In genomic region chr6:136455696-136456095, GRCm38 (mm10) we compare ENCODE assay signal across 21 mouse cellular contexts. TPM values are rescaled to one million over a fixed set of nuclear protein-coding genes. Genes with fewer than 3 reads are reported as not detected.
DNase-seq lines count a peak whose midpoint lies in the region; ATAC-seq and TF ChIP-seq lines count a peak whose summit lies in the region.
"Had no signal": no experiment of that assay in that cellular context is flagged by ENCODE, and none has a peak within 500 bp of the region (broad histone marks: within the 10 kb centered on the region; RNA-seq: fewer than 3 reads in every experiment).

No protein-coding gene starts in this region.

- no peak for ATAC-seq in kidney, embryonic 14.5 days (ENCODE audit: low FRiP score, low TSS enrichment)
- no peak for ATAC-seq in hindbrain, embryonic 12.5 days (ENCODE audit: low FRiP score)
- ATAC-seq: CD4-positive, CD25-positive, alpha-beta regulatory T cell, adult 4 months; forebrain, embryonic 15.5 days had no signal

- H3K4me1 ChIP-seq in kidney, adult 2 months (ENCODE audit: control insufficient read depth, insufficient read depth, low read length), result no peaks in the 10 kb centered on the region
- no peaks in the 10 kb centered on the region for H3K4me1 ChIP-seq in kidney, embryonic 14.5 days (ENCODE audit: control insufficient read depth, insufficient read depth, low read length)
- no peaks in the 10 kb centered on the region for H3K4me1 ChIP-seq in hindbrain, embryonic 12.5 days
- H3K4me1 ChIP-seq: forebrain, embryonic 15.5 days; heart, embryonic 15.5 days; hindbrain, embryonic 10.5 days; limb, embryonic 12.5 days had no signal

- no peaks in the 10 kb centered on the region for H3K27me3 ChIP-seq in kidney, adult 2 months (replicated peaks; ENCODE audit: control insufficient read depth, insufficient read depth, low read length)
- no peaks in the 10 kb centered on the region for H3K27me3 ChIP-seq in kidney, embryonic 14.5 days (ENCODE audit: control insufficient read depth, insufficient read depth, low read length)
- H3K27me3 ChIP-seq in hindbrain, embryonic 12.5 days, result no peaks in the 10 kb centered on the region
- H3K27me3 ChIP-seq: forebrain, embryonic 15.5 days; heart, embryonic 15.5 days; limb, embryonic 12.5 days had no signal

- no peak for TF ChIP-seq CTCF in kidney, adult 2 months (conservative IDR thresholded peaks at IDR 0.05; ENCODE audit: insufficient read depth, insufficient read length, low read depth, low read length)

- peak overlapping the region; percentile 47; the same call in 1 of the 2 replicates for H3K27ac ChIP-seq in kidney, adult 2 months (ENCODE audit: insufficient read depth, low read depth, low read length)
- no peak overlapping the region for H3K27ac ChIP-seq in kidney, embryonic 14.5 days (ENCODE audit: low read depth, low read length)
- H3K27ac ChIP-seq in hindbrain, embryonic 12.5 days, result no peak overlapping the region
- H3K27ac ChIP-seq: forebrain, embryonic 15.5 days; heart, embryonic 15.5 days; hindbrain, embryonic 10.5 days; limb, embryonic 12.5 days had no signal

- no peak overlapping the region for H3K4me2 ChIP-seq in kidney, embryonic 14.5 days (replicated peaks; ENCODE audit: low read depth, low read length)
- no peak overlapping the region for H3K4me2 ChIP-seq in hindbrain, embryonic 12.5 days (replicated peaks)
- H3K4me2 ChIP-seq: forebrain, embryonic 15.5 days; heart, embryonic 15.5 days; limb, embryonic 12.5 days had no signal

- peak; percentile 78 for DNase-seq in kidney, adult 2 months
- peak; percentile 35 for DNase-seq in adipocyte (ENCODE audit: low spot score)
- DNase-seq in kidney, postnatal 14 days, result peak; percentile 74
- DNase-seq in lung, postnatal 36 days, result peak; percentile 61
- DNase-seq in embryo, embryonic 11 days, result no peak
- DNase-seq: adrenal gland, adult 8-10 months; cerebellum, adult 18-20 months; right cerebral cortex, adult 18-20 months; spleen, adult 18-20 months had no signal

- 29% methylated on average over 3 of the region's 3 CpGs for WGBS in kidney, adult 2 months
- 68% methylated on average over 3 of the region's 3 CpGs for WGBS in kidney, embryonic 14.5 days
- 80% methylated on average over 3 of the region's 3 CpGs for WGBS in hindbrain, embryonic 12.5 days

- no peak overlapping the region for H3K4me3 ChIP-seq in kidney, adult 2 months (ENCODE audit: insufficient read depth, low read depth, low read length)
- no peak overlapping the region for H3K4me3 ChIP-seq in kidney, embryonic 14.5 days (ENCODE audit: low read length)
- no peak overlapping the region for H3K4me3 ChIP-seq in hindbrain, embryonic 12.5 days
- H3K4me3 ChIP-seq: erythroblast, embryonic 14.5 days; forebrain, embryonic 15.5 days; heart, embryonic 15.5 days; hindbrain, embryonic 10.5 days; limb, embryonic 12.5 days had no signal

- H3K9me3 ChIP-seq in kidney, embryonic 14.5 days (ENCODE audit: control insufficient read depth, low read length), result no peaks in the 10 kb centered on the region
- H3K9me3 ChIP-seq in hindbrain, embryonic 12.5 days (replicated peaks), result no peaks in the 10 kb centered on the region
- H3K9me3 ChIP-seq: forebrain, embryonic 15.5 days; heart, embryonic 15.5 days; hindbrain, embryonic 10.5 days had no signal

- no peak overlapping the region for H3K9ac ChIP-seq in kidney, embryonic 14.5 days (ENCODE audit: low read depth, low read length)
- no peak overlapping the region for H3K9ac ChIP-seq in hindbrain, embryonic 12.5 days
- H3K9ac ChIP-seq: forebrain, embryonic 15.5 days; heart, embryonic 15.5 days; limb, embryonic 12.5 days had no signal

- TF ChIP-seq POLR2A in kidney, adult 2 months (IDR thresholded peaks at IDR 0.05; ENCODE audit: low read depth, low read length), result no peak

- H3K36me3 ChIP-seq in kidney, adult 2 months (ENCODE audit: control insufficient read depth, insufficient read depth, low read length), result no peaks in the 10 kb centered on the region
- no peaks in the 10 kb centered on the region for H3K36me3 ChIP-seq in kidney, embryonic 14.5 days (ENCODE audit: control insufficient read depth, insufficient read depth, low read length)
- H3K36me3 ChIP-seq in hindbrain, embryonic 12.5 days, result no peaks in the 10 kb centered on the region
- H3K36me3 ChIP-seq: forebrain, embryonic 15.5 days; G1E; heart, embryonic 15.5 days; hindbrain, embryonic 10.5 days; limb, embryonic 12.5 days had no signal

RNA-seq across cellular contexts. Expression of gene E330021D16Rik, which starts 40.3 kb away (rescaled TPM):
- 0.90 and 1.3 TPM in 2 replicates for polyA plus RNA-seq in kidney, adult 2 months (2012; rRNA removed)
- 0.24 and 0.92 TPM in 2 replicates for polyA plus RNA-seq in kidney, embryonic 14.5 days (2014; fragmentation: Nextera tagmentation; extraction: Ambion mirVana)
- polyA plus RNA-seq in hindbrain, embryonic 12.5 days (2016; fragmentation: Nextera tagmentation; extraction: Ambion mirVana), result not detected in 2 replicates
- polyA plus RNA-seq: erythroblast, embryonic 14.5 days; forebrain, embryonic 15.5 days; G1E; gonadal fat pad, adult 2 months; heart, embryonic 15.5 days; hindbrain, embryonic 10.5 days; intestine, embryonic 14.5 days; limb, embryonic 12.5 days; midbrain, postnatal 0 days had no signal

RNA-seq across cellular contexts. Expression of gene Atf7ip, which starts 50.3 kb away (rescaled TPM):
- 13.4 and 13.9 TPM in 2 replicates for polyA plus RNA-seq in kidney, adult 2 months (2012; rRNA removed)
- polyA plus RNA-seq in kidney, embryonic 14.5 days (2014; fragmentation: Nextera tagmentation; extraction: Ambion mirVana), result 31.3 and 54.2 TPM in 2 replicates
- 63.8 and 77.2 TPM in 2 replicates for polyA plus RNA-seq in hindbrain, embryonic 12.5 days (2016; fragmentation: Nextera tagmentation; extraction: Ambion mirVana)
